Mouse (Mus musculus) embryonic facial prominence, embryonic 15.5 days (tissue): ENCODE results near the gene Rassf6. TPM values are rescaled to one million over a fixed set of nuclear protein-coding genes. Genes with fewer than 3 reads are reported as not detected.

Source experiments
- ATAC-seq: fragments of 200-750 bp; cut with Nextera tagmentation; 2 replicates; pipeline ENCODE4 v1.8.0; 2017; ENCODE audit warnings: low read depth, moderate TSS enrichment; ENCODE audit not compliant: insufficient number of reproducible peaks, low FRiP score, low TSS enrichment
- H3K27ac ChIP-seq: fragments of 300-500 bp; sonication (generic); replicated peaks from 2 replicates; pipeline ENCODE4 v1.5.1; 2015; ENCODE audit warnings: mild to moderate bottlenecking, inconsistent platforms
- H3K27me3 ChIP-seq: fragments of 300-500 bp; sonication (generic); 2 replicates; pipeline ENCODE4 v1.6.1; 2015; ENCODE audit warnings: inconsistent platforms
- H3K36me3 ChIP-seq: fragments of 300-500 bp; sonication (generic); 2 replicates; pipeline ENCODE4 v1.6.1; 2015; ENCODE audit warnings: mild to moderate bottlenecking, inconsistent platforms
- H3K4me1 ChIP-seq: fragments of 300-500 bp; sonication (generic); 2 replicates; pipeline ENCODE4 v1.6.1; 2015; ENCODE audit warnings: inconsistent platforms
- H3K4me2 ChIP-seq: fragments of 300-500 bp; sonication (generic); replicated peaks from 2 replicates; pipeline ENCODE4 v1.6.1; 2015; ENCODE audit warnings: mild to moderate bottlenecking, inconsistent platforms
- H3K4me3 ChIP-seq: fragments of 300-500 bp; sonication (generic); replicated peaks from 2 replicates; pipeline ENCODE4 v1.5.1; 2015; ENCODE audit warnings: mild to moderate bottlenecking, inconsistent platforms
- H3K9ac ChIP-seq: fragments of 300-500 bp; sonication (generic); 2 replicates; pipeline ENCODE4 v1.6.1; 2015; ENCODE audit warnings: inconsistent platforms
- H3K9me3 ChIP-seq: fragments of 300-500 bp; sonication (generic); replicated peaks from 2 replicates; pipeline ENCODE4 v1.6.1; 2016; ENCODE audit warnings: inconsistent platforms
- WGBS: fragments of 180-500 bp; shearing (Covaris S2); methylation state at CpG from one replicate; pipeline ENCODE4 v1.1.7; 2015; 5-methylcytosine and 5-hydroxymethylcytosine counted together
- polyA plus RNA-seq: library from polyadenylated mRNA; unstranded; fragments of >200 nt; fragmentation: Nextera tagmentation; extraction: Ambion mirVana; gene quantifications from 2 replicates; pipeline ENCODE4 v1.2.1, GENCODE M21; 2015

Rassf6 gene
- polyA plus RNA-seq: 3.8 and 4.3 TPM in 2 replicates

GRCm38 (mm10) chr5:90640286-90641217, at the start of gene Rassf6:
Gene Rassf6 (minus strand): TSS chr5:90640657.
- no peaks in the 10 kb centered on the region for H3K27me3 ChIP-seq
- H3K36me3 ChIP-seq: no peaks in the 10 kb centered on the region
- H3K9me3 ChIP-seq: no peaks in the 10 kb centered on the region
- peak; percentile 81 for ATAC-seq
- H3K9ac ChIP-seq: no peak within 1 kb of the TSS
- peaks cover 6% of the 10 kb centered on the region; the same call in 1 of the 2 replicates for H3K4me1 ChIP-seq
- 8% methylated on average over 26 of the region's 26 CpGs for WGBS
- peak within 1 kb of the TSS; percentile 51; the same call in 1 of the 2 replicates for H3K27ac ChIP-seq
- peak within 1 kb of the TSS; percentile 72 for H3K4me2 ChIP-seq
- peak within 1 kb of the TSS; percentile 43 for H3K4me3 ChIP-seq

GRCm38 (mm10) chr5:90689426-90690128, 49.1 kb upstream of the Rassf6 start:
- H3K36me3 ChIP-seq: no peaks in the 10 kb centered on the region
- no peaks in the 10 kb centered on the region for H3K9me3 ChIP-seq
- H3K4me1 ChIP-seq: no peaks in the 10 kb centered on the region
- no peak overlapping the region for H3K4me3 ChIP-seq
- H3K4me2 ChIP-seq: no peak overlapping the region
- no peaks in the 10 kb centered on the region for H3K27me3 ChIP-seq
- ATAC-seq: no peak
- H3K9ac ChIP-seq: no peak overlapping the region
- H3K27ac ChIP-seq: no peak overlapping the region
- 76% methylated on average over 8 of the region's 8 CpGs for WGBS

GRCm38 (mm10) chr5:90687913-90688312, 47.5 kb upstream of the Rassf6 start:
- Histone ChIP-seq H3K4me2 (no peak overlapping the region), H3K4me3 (no peak overlapping the region), H3K9ac (no peak overlapping the region), H3K27me3 (no peaks in the 10 kb centered on the region), H3K9me3 (no peaks in the 10 kb centered on the region), H3K4me1 (no peaks in the 10 kb centered on the region), H3K36me3 (no peaks in the 10 kb centered on the region), H3K27ac (no peak overlapping the region)
- WGBS: 81% methylated on average over 10 of the region's 10 CpGs
- ATAC-seq: no peak

- Histone ChIP-seq H3K27ac (no peak overlapping the region), H3K27me3 (no peaks in the 10 kb centered on the region), H3K9ac (no peak overlapping the region), H3K9me3 (no peaks in the 10 kb centered on the region), H3K4me1 (no peaks in the 10 kb centered on the region), H3K4me2 (no peak overlapping the region), H3K4me3 (no peak overlapping the region), H3K36me3 (no peaks in the 10 kb centered on the region)
- no peak; the same call in 1 of the 2 replicates for ATAC-seq
- WGBS: 47% methylated on average over 4 of the region's 4 CpGs
Observed at GRCm38 (mm10) chr5:90684994-90685393, 44.5 kb upstream of the Rassf6 start.

DNA sequence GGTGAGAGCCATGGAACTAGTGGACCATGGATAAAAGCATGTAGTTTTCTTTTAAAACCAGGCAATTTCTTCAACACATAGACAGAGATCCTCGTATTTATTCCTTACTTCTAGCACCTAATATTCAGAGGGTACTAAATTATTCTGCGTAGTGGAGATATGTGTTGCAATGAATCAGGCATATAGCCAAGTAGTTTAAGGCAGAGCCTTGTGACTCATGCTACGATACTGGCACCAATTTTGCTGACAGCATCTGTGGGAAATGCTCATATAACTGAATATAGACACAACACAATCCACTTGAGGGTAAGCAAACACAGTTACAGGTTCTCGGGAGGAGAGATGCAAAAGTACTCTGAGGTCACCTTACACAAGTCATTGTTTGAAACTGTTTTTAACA, 41.4 kb upstream of the Rassf6 start:
- H3K36me3 ChIP-seq: no peaks in the 10 kb centered on the region
- H3K4me1 ChIP-seq: no peaks in the 10 kb centered on the region
- 59% methylated on average over 4 of the region's 4 CpGs for WGBS
- no peak overlapping the region for H3K9ac ChIP-seq
- no peaks in the 10 kb centered on the region for H3K27me3 ChIP-seq
- no peaks in the 10 kb centered on the region for H3K9me3 ChIP-seq
- no peak overlapping the region for H3K27ac ChIP-seq
- H3K4me2 ChIP-seq: no peak overlapping the region
- ATAC-seq: no peak
- H3K4me3 ChIP-seq: no peak overlapping the region

DNA sequence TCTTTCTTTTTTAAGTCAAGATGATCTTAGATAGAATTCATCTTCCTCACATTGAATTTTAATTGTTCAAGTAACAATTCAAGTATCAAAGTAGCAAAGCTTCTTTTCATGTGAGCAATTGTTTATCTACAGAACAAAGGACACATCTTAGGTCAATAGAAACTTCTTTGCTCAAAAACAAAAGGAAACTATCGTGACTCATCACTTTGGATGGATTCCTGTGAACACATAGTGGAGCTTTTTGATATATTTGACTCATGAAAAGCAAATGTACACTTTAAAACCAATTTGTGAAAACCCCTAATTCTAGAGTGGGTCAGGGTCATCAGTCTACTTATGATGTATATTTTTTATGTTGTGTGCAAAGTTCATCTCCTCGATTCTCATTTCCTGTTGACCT, 37.1 kb upstream of the Rassf6 start:
- Histone ChIP-seq H3K9me3 (no peaks in the 10 kb centered on the region), H3K4me2 (no peak overlapping the region), H3K27ac (no peak overlapping the region), H3K4me1 (no peaks in the 10 kb centered on the region), H3K9ac (no peak overlapping the region), H3K27me3 (no peaks in the 10 kb centered on the region), H3K36me3 (no peaks in the 10 kb centered on the region), H3K4me3 (no peak overlapping the region)
- WGBS: 79% methylated on average over 2 of the region's 2 CpGs
- no peak for ATAC-seq

- Histone ChIP-seq H3K4me1 (no peaks in the 10 kb centered on the region), H3K36me3 (no peaks in the 10 kb centered on the region), H3K9ac (no peak overlapping the region), H3K4me2 (no peak overlapping the region), H3K9me3 (no peaks in the 10 kb centered on the region), H3K4me3 (no peak overlapping the region), H3K27me3 (peaks cover 6% of the 10 kb centered on the region), H3K27ac (no peak overlapping the region)
- ATAC-seq: no peak
- WGBS: 54% methylated on average over 8 of the region's 8 CpGs
Observed at GRCm38 (mm10) chr5:90661852-90662251, 21.4 kb upstream of the Rassf6 start.

GRCm38 (mm10) chr5:90661436-90661835, 21.0 kb upstream of the Rassf6 start:
- H3K27ac ChIP-seq: no peak overlapping the region
- no peaks in the 10 kb centered on the region for H3K9me3 ChIP-seq
- H3K27me3 ChIP-seq: peaks cover 6% of the 10 kb centered on the region
- no peak overlapping the region for H3K4me2 ChIP-seq
- H3K4me3 ChIP-seq: no peak overlapping the region
- no peaks in the 10 kb centered on the region for H3K36me3 ChIP-seq
- no peak for ATAC-seq
- 9% methylated on average over 9 of the region's 9 CpGs for WGBS
- no peak overlapping the region for H3K9ac ChIP-seq
- 0 out of 2 replicates have a peak, but pooled peaks cover 2% of the 10 kb centered on the region for H3K4me1 ChIP-seq

- Histone ChIP-seq H3K27ac (no peak overlapping the region), H3K9ac (no peak overlapping the region), H3K9me3 (no peaks in the 10 kb centered on the region), H3K4me1 (0 out of 2 replicates have a peak, but pooled peaks cover 6% of the 10 kb centered on the region), H3K4me2 (no peak overlapping the region), H3K4me3 (no peak overlapping the region), H3K36me3 (no peaks in the 10 kb centered on the region), H3K27me3 (peaks cover 6% of the 10 kb centered on the region)
- 77% methylated on average over 5 of the region's 5 CpGs for WGBS
- no peak for ATAC-seq
Observed at GRCm38 (mm10) chr5:90660411-90660810, 20.0 kb upstream of the Rassf6 start.

DNA sequence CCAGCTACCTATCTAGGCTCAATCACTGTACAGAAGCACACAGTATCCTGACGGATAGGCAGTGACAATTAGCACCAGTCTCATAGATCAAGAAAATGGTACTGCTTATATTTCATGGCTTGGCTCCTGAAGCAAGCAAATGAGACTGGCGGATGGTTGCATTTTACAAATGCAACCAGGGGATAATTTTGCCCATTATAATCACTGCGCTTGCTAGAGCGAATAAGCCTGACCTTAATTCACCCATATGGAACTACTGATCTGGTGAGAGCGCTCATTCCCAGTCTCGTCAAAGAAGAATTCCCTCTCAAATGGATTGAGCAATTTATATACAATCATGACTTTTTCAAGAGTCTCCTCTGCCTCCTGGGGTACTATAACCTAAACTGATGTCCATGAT, 16.2 kb upstream of the Rassf6 start:
- Histone ChIP-seq H3K27me3 (peaks cover 6% of the 10 kb centered on the region), H3K36me3 (no peaks in the 10 kb centered on the region), H3K9ac (no peak overlapping the region), H3K4me3 (no peak overlapping the region; the same call in 1 of the 2 replicates), H3K4me1 (0 out of 2 replicates have a peak, but pooled peaks cover 6% of the 10 kb centered on the region), H3K4me2 (0 out of 2 replicates have a peak overlapping the region, but pooled peaks have one; percentile 23), H3K9me3 (no peaks in the 10 kb centered on the region), H3K27ac (no peak overlapping the region)
- 57% methylated on average over 6 of the region's 6 CpGs for WGBS
- ATAC-seq: no peak

- H3K9ac ChIP-seq: no peak overlapping the region
- ATAC-seq: no peak
- H3K4me2 ChIP-seq: peak overlapping the region; percentile 23
- 15% methylated on average over 13 of the region's 13 CpGs for WGBS
- no peak overlapping the region for H3K27ac ChIP-seq
- H3K27me3 ChIP-seq: peaks cover 9% of the 10 kb centered on the region
- no peak overlapping the region; the same call in 1 of the 2 replicates for H3K4me3 ChIP-seq
- no peaks in the 10 kb centered on the region for H3K36me3 ChIP-seq
- H3K4me1 ChIP-seq: 0 out of 2 replicates have a peak, but pooled peaks cover 6% of the 10 kb centered on the region
- H3K9me3 ChIP-seq: no peaks in the 10 kb centered on the region
Observed at GRCm38 (mm10) chr5:90655891-90656290, 15.4 kb upstream of the Rassf6 start.
